Mouse (Mus musculus) kidney, adult 2 months (tissue): ENCODE data around the gene Rbms1.

ENCODE experiments used
- CTCF ChIP-seq: fragments of 200-500 bp; conservative IDR thresholded peaks from 2 replicates; pipeline ENCODE4 v1.5.1; 2011; ENCODE audit warnings: low read depth, mild to moderate bottlenecking, control low read depth, low read length, moderate library complexity, mixed read lengths; ENCODE audit not compliant: insufficient read depth, insufficient read length
- POLR2A ChIP-seq: fragments of 200-500 bp; IDR thresholded peaks from one replicate; pipeline ENCODE4 v1.6.1; 2011; ENCODE audit warnings: low read depth, low read length, control low read depth

DNA sequence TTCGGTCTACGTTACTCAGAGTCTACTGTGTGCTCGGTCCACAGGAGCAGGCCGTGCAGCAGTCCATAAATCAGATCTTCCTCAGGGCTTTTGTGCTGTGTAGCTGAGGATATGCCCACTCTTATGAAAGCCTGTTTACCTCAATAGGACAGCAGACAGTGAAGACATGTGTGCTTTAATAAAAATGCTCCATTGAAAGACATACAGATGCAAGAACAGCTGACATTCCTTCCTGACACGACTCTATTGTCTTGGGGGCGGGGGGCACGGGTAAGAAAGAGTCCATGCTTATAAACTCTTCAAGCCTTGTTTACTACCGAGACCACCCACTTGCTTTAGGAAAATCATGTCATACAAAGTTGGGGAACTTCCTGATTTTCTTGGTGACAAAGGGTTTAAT, 196.6 kb downstream of the Rbms1 start:
- TF ChIP-seq CTCF (no peak), POLR2A (no peak)
